Mouse (Mus musculus) WW6 (cell line): ENCODE measurements at regions not wholly inside any gene's neighbourhood (a gene's known extent, or its start where the extent isn't known, plus 50 kb on each side); places are given as distances from the start of the nearest gene placed in this dataset.

ENCODE experiments used
- DNase-seq: peaks from one replicate; pipeline ENCODE4 v3.0.0-alpha.2; 2013; ENCODE audit warnings: low read depth, low spot score

DNA sequence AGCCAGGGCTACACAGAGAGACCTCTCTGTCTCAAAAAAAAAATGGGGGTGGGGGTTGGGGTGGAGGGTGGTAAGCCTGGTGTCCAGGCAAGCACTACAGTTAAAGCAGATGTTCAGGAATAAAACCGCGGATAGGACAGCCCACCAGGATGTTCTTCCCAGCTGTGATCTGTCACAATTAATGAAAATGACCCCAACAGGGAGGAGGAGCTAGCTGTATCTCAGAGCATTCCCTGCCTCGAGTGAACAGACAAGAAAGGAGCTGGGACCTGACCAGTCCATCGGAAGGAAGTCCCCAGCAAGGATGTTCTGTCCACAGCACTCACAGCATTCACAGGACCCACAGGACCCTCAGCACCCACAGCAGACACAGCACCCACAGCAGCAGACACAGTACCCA lies 80.4 kb downstream of the Utp6 start:
- no peak for DNase-seq

DNA sequence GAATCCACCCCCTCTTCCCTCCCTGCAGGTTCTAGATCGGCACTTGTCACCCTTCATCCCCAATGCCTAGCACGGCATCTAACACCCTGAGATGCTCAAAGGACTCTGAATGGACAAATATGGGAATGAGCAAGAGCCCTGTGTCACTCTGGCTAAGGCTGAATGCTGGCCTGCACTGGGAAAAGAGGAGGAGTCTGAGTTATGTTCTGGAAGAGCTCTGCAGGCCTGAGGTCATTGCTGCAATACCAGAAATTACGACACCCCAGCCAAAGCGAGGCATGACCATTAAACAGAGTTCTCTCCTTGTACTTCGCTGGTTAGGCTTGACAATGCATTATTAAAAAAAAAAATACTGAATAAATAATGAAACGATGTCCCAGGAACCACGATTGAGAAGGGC lies 84.1 kb downstream of the Utp6 start:
- DNase-seq = no peak

DNA sequence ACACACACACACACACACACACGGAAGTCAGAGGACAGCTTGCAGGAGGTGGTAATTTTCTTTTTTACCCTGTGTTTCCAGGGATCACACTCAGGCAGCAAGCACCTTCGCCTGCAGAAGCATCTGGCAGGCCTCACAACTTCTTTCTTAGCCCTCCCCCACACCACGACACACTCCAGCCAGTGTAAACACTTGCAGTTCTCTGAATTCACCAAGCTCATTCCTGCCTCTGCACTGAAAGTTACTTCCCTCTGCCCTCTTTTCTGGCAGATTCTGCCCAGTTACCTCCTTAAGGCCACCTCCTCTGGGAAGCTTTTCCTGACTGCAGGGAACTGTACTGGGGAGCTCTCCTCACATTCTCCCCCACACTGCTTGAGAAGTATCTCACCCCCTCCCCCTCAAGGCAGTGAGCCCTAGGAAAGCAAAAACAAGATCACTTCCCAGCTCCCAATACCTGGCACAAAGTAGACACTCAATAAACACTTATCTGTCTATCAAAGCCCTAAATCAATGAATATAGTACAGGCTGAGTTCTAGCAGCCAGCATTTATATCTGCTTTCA lies 84.9 kb downstream of the Utp6 start:
- no peak for DNase-seq

DNA sequence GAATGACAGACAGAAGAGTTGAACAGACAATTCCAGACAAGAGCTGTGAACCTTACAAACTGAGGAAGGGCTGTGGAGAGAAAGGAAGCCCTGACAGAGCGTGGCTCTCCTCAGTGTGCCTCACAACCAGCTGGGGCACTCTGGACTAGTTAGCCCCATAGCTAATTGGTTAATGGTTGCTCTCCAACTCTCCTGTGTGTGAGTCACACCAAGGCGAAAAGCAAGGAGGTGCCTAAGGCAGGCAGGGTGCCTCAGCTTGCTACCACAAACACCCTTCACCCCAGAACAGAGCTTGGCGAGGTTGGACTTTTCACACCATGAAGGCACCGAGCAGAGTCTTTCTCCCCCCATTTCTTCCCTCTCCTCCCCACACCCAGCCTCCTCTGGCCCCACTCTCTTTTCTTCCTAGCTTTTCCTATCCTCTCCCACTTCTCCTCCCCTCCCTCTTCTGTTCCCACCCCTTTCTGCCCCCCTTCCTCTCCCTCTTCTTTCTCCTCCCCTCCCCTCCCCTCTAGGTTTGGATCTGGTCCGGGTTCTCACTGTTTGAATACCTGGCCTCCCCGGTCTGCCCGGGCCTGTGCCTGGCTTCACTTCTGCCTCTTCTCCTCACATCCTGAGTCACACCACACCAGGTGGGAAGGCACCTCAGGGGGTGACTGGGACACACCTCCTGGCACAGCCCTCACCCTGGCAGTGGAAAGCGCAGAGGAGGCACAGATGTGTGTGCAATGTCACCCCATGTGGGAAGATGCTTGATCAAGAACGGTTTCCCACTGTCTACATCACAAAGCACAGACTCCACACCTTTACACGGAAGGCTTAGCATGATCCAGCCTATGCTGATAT lies 90.2 kb downstream of the Utp6 start:
- DNase-seq = no peak

DNA sequence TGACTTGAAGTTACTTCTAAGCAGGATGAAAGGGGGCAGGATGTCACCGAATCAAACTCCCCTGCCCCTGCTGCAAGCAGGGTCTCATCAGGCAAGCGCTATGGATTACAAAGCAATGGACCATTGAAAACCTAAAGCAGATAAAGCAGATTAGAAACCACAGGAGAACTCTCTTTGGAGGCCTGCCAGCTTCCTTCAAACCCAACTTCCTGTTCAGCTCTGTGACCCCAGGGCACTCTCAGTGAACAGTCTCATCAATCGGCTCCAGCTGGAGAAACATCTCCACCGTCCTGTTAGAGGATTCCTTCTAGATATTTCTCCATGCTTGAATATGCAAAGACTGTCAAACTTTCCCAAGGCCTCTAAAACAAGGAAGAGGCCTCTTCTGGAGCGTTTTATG lies 92.0 kb downstream of the Utp6 start:
- no peak for DNase-seq

DNA sequence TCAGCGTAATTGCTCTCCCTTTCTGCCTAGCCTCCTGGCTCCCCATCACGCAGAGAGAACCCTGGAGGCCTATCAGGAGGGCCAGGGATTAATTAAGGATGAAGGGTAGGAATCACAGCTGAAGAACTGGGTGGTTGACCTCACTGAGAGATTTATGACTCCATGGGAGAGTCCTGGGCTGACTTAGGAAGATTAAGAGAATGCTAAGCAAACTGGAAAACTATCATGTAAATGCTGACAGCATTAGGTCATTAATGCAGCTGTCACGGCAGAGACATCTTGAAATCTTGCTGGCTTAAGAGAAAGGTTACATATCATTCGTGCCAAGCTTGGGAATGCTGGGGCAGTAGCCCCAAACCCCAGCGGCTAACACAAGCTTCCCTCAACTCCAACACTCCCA lies 93.2 kb downstream of the Utp6 start:
- DNase-seq = no peak

DNA sequence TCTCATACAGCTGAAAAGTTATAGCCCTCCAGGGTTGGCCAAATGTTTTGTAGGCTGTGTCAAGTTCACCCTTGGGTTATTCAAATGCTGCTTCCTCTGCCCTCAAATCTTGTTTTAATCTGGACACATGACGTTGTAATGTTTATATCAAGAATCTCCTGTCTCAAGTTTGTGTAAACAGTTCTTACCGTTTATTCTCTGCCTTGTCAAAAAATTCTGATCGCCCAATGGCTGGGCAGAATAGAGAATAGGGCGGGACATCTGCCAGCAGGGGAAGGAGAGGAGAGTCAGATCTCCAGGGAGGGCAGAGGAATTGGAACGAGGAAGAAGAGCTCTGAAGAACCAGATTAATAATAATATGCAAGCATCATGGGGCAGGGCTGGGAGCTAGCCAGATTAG lies 97.4 kb downstream of the Utp6 start:
- DNase-seq = no peak

DNA sequence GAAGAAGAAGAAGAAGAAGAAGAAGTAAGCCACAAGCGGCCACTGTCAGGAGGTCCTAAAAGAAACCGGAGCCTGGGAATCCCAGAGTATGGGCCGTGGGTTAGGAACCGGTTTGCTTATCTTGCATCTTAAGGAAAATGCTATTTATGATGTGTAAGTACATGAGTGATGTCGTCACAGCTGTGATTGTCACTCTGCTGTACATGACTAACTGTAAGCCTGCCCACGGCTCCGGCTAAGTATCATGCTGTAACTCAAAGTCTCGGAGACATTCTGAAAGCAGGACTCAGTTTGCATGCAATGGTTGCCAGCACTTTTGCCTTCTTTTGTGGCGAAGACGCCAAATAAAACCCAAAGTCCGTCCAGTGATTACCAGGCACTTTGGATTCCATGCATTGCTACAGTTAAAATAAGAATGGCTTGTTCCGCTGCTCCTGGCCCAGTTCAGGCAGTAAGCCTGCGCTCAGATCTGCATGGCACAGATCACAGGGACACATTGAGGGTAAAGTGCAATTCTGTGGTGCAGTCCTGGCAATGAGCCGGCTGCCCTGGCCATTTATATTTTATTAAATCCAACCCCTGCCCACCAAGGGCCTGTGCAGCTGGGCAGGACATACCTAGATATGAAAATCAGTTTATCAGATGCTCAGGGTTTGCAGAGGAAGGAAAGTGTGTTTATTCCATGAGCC lies 98.6 kb downstream of the Utp6 start:
- no peak for DNase-seq

DNA sequence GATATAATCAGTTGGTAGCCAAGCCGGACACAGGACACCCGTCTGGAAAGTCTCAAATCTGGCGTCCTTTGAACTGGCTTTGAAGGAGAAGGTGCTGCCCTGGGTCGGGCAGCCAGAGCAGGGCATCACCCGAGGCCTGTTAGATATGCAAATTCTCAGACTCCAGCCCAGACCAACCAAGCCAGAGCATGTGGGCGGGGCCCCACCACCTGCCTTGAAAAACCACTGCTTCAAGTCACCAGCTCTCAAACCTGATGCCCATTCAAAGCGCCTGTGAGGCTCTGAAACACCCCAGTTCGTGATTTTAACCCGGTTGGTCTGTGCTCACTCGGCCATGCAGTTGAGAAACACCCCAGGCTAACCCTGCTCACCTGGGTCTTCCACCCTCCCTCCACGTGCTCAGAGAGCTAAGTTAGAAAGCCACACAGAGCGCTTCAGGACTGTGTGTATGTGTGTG lies 101.6 kb downstream of the Utp6 start:
- no peak for DNase-seq

DNA sequence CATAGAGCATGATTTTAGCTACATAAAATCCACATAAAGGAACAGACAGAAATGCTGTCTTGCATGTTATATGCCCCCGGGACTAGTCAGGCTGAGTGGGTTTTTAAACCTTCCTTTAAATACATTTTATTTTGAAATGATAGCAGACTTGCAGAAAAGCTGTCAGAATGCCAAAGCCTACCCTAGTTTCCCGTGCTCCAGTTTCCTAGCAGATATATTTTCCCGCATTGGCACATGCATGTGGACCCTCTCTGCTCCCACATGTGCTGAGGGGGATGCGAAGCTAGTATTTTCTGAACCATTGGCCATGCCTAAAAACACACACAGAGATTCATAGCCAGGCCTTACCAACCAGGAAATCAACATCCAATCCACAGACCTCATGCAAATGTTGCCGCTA lies 105.8 kb downstream of the Utp6 start:
- DNase-seq = no peak

DNA sequence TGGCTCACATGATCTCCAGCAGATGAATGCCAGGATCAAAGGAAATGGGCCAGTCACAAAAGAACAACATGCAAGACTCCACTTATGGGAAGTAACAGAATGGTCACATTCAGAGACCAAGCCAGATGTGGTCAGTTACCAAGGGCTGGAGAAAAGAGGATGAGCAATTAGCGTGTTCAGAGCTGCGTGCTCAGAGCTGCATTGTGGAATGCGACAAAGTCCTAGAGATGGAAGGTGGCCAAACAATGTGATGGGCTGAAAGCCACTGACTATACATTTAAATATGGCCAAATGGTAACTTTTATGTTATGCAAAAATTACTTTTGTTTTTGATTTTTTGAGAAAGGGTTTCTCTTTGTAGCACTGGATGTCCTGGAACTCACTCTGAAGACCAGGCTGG lies 112.6 kb downstream of the Utp6 start:
- DNase-seq = no peak

DNA sequence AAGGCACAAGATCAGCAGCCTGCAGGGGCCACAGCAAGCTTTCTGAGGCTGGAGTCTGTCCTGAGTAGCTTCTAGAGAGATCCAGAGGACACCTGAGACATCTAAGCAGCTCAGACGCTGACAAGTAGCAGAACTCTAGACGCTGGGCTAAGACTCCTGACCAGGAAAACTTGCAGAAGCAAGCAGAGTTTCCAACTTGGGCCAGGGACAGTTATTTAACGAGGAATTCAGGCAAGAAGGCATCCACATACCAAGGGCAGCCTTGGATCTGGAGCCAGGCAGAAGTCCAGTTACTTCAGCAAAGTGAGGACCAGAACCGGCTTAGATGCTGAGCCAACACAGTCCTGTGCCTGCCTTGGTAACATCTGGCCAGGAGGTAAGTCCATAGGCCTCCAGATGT lies 117.8 kb downstream of the Utp6 start:
- no peak for DNase-seq

DNA sequence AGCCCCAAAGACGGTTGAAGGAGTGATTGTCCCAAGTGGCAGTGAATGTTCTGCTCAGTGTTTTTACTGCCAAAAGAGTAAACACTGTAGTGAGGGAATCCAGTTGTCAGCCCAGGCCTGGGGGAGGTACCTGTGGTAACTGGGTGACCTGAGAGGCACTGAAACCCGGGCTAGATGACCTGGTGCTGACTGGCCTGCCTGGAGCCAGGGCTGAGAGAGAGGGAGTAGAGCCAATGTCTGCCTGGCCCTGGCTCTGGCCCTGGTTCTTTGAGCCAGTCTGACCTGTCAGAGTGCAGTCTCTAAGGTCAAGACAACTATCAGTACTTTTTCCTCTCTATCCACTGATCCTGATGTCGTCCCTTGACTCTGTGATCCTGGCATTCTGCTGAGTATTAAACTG lies 119.2 kb downstream of the Utp6 start:
- DNase-seq = no peak

DNA sequence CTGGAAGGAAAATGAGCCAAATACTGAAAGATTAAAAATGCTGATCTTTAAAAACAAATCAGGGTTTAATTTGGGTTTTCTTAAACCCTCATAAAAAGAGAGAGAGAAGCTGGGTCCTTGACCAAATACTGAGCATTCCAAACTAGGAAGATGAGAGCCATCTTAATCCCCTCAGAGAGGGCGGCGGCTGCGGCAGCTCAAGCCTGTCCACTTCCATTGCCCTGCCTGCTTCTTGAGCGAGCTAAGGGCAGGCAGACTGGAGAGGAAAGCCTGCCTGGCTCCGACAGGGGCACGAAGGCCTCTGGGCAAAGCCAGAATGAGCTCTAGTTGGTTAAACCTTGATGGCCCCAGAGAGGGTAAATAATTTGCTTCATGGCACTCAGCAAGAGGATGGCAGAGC lies 122.2 kb downstream of the Utp6 start:
- DNase-seq = no peak

DNA sequence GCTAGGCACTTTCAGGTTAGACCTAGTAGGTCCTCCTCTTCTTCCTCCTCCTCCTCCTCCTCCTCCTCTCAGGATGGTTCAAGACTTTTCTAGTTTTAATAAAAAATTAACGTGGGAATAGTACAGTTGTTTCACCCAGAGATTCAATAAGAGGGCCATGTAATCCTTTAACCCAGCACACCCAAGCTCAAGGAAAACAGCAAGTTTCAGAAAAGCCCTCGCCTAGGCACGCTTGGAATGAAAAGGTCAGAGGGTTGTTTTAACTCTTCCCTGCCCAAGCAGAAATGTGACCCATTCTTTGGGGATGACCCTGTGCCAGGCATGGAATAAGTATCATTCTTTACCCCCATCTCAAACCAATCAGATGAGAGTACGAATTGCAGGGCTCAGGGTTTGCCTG lies 124.1 kb downstream of the Utp6 start:
- no peak for DNase-seq

DNA sequence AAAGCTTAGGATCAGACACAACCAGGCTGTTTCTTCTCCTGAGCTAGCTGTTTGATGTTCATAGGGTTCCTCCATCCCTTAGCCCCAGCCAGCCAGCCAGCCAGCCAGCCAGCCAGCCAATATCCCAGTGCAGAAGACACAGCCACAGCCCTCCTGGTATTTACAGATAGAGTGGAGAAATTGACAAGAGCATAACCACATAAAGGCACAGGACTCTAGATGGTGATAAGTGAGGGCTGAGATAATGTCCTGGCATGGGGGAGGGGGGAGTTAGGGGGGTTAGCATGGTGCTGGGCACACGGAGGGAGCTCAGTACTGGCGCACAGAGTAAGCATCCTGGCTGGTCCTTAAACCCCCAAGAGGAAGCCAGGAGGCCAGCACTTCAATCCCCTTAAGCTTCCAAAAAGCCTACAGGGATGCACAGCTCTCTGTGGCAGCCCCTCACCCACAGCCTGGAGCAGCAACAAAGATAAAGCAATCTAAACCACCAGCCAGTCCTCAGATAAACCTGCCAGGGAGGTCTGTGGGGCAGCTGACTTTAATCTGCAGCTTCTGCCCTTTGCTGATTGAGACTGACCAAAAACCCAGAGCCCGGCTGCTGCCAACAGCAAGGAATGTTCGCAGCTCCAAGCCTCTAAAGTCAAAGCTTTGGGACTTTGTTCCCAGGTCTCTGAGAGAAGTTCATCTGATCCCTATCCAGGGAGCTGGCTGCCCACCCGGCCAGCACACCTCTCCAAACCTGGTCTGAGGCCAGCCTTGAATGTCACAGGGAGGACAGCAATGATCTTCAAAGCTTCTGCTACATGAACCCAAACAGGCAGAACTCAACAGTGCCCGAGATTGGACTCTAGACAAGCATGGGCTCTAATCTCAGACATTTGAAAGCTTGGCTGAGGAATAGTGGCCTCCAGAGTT lies 124.9 kb downstream of the Utp6 start:
- DNase-seq = no peak

DNA sequence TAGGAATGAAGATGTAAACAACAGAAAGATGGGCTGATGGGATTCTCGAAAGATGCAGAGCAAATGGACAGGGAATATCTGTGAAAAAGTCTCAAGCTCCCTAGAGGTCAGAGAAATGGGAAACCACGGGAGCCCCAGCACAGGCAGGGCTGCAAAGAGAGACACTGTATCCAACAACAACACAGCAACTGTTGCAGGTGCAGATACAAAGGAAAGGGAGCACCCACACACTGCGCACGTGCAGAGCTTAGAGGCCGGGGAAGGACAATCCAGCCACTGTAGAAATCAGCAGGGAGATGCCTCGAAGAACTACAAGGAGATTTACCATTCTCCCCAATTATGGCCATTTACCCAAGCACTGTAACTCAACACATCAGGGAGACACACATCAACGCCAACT lies 126.3 kb downstream of the Utp6 start:
- no peak for DNase-seq

DNA sequence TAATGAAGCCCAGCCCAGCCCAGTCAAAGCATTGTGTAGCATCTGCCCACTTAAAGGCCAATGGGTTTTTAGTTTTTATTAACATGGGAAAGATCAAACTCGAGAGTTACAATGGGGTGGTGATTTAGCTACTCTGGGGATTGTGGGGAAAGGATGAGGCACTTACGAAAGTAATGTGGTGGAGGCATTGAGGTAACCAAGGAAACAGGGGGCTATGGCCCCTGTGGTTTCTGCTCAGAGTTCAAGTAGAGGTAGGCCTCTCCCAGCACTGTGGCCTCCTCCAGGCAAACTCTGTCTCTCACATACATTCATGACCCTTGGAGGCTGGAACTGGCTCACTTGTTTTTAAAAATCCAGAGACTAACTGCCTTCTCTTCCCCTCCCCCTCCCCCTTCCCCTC lies 128.4 kb downstream of the Utp6 start:
- DNase-seq = no peak

DNA sequence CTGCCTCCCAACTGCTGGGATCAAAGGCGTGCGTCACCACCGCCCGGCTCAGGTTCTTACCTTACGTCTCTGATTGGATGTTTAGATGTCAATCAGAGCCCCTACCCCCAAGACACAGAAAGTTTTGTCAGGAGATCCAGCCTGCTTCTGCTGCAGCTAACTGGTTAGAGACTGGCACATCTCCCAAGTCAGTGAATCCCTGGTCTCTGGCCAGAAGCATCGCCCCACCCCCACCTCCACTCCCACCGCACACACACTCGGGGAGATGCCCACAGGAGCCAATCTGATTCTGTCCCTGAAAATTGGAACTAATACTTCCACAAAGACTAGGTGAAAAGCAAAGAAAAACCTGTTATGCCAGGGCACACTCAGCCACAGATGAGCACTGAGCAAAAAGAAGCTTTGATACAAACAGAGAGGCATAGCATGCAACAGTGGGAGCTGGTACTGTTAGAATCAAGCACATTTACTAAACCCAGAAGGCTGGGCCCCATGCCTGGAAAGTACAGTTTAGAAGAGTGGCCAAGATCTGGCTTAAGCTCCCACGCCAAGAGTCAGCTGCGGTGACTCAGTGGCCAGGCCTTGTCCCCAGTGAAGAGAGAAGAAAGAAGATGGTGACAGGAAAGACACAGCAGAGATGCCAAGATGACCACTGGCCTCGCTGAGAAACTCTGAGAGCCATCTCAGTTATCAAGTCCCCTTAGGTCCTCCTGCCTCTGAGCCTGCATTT lies 130.4 kb downstream of the Utp6 start:
- DNase-seq = no peak

DNA sequence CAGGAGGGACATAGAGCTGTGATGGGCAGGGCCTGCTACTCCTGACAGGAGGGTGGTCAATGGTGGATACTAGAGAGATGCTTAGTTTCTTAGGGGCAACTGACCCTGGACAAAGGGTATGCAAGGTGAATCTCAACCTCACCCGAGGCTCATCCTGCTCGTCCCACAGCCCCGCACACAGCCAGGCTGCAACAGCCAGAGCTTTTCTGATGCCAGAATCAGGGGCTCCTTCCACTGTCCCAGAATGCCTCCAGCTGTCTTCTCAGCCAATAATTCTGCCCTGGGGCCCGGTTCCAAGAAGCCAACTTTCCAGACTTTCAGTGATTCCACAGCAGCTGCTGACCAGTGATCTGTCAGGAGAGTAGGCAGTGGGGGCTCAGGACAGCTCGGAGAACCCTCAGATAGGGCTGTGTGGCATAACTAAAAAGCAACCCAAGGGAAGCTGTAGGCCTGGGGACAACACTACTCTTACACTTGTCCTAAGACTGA lies 131.6 kb downstream of the Utp6 start:
- no peak for DNase-seq

DNA sequence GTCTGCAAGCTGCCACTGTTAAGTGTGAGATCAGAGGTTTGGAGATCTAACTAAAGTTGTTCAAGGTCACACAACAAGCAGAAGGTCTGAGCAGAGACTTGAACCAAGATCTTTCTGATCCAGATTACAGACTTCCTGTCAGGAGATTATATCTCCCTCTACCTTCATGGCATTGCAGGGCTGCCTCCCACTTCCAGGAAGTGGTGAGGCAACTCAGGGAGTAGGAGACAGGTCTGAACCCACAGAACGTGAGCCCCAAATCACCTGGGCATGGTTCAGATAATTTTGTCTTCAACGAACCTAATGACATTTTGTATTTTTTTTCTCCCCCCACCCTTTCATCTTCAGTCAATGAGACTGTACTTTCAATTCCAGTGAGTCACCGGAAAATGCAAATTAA lies 135.2 kb downstream of the Utp6 start:
- no peak for DNase-seq
